Mouse (Mus musculus): ENCODE results near the gene Gm5797. TPM values are rescaled to one million over a fixed set of nuclear protein-coding genes. Genes with fewer than 3 reads are reported as not detected.

Gm5797 gene
- polyA plus RNA-seq (2015; fragmentation: Nextera tagmentation; extraction: Ambion mirVana), result not detected in 2 replicates

DNA sequence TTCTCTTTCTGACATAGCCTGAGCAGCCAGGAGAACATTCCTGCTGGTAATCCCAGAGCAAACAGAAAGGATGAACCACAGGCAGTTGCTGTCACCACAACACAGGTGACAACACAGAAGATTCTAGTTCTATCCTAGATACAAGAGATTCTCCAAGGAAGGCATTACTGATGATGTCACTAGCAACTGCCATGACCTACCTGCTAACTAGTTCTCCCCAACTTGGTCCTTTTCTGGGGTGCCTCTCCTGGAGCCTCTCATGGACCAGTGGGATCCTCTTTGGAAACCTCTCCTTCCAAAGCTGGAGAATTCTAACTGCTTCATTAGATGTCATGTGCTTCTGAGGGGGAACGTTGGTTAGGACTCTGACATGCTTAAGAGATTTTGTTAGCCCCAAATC, at the start of gene Gm5797:
Gm5797 (minus strand) TSS at position 101 of the 400 bp plus-strand sequence.

DNA sequence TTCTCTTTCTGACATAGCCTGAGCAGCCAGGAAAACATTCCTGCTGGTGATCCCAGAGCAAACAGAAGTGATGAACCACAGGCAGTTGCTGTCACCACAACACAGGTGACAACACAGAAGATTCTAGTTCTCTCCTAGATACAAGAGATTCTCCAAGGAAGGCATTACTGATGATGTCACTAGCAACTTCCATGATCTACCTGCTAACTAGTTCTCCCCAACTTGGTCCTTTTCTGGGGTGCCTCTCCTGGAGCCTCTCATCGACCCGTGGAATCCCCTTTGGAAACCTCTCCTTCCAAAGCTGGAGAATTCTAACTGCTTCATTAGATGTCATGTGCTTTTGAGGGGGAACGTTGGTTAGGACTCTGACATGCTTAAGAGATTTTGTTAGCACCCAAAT, 32.8 kb upstream of the Gm5797 start, which contains the start of gene Gm8374:
Gm8374 (minus strand) TSS at position 101 of the 400 bp plus-strand sequence.

DNA sequence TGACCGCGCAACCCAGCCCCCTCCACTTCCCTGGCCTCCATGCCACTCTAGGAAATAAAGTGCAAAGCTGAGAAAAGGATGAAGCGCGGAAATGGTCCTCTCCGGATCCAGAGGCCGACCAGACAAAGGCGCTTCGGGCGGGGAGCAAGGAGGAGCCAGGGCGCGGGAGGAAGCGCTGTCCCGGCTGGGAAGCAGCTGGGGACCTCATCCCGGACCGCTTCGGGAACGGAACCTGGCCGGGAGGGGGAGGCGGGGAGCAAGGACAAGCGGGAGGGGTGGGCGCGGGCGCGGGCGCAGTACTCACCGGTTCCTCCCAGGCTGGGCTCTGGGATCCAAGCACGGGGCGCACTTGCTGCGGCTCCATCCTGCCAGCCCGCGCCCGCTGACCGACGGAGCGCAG, 17.5 kb downstream of the Gm5797 start, which contains the start of gene Gm3739:
Gm3739 (minus strand) TSS at position 389 of the 400 bp plus-strand sequence.

Other genes with a start within 250 kb of the Gm5797 start
- gene Gm3696, start 231.8 kb downstream of the Gm5797 start, polyA plus RNA-seq (2015; fragmentation: Nextera tagmentation; extraction: Ambion mirVana), result 2.5 TPM in 2 replicates
- not detected in 2 replicates for gene Gm6676, start 207.0 kb downstream of the Gm5797 start, polyA plus RNA-seq (2015; fragmentation: Nextera tagmentation; extraction: Ambion mirVana)
- gene Gm3512, start 157.9 kb downstream of the Gm5797 start, polyA plus RNA-seq (2015; fragmentation: Nextera tagmentation; extraction: Ambion mirVana), result 14.9 and 19.4 TPM in 2 replicates
- not detected in 2 replicates for gene Gm16434, start 137.9 kb downstream of the Gm5797 start, polyA plus RNA-seq (2015; fragmentation: Nextera tagmentation; extraction: Ambion mirVana)
- not detected in 2 replicates for gene Gm3727, start 67.7 kb downstream of the Gm5797 start, polyA plus RNA-seq (2015; fragmentation: Nextera tagmentation; extraction: Ambion mirVana)
- 1.2 and 1.7 TPM in 2 replicates for gene Gm3739, start 17.3 kb downstream of the Gm5797 start, polyA plus RNA-seq (2015; fragmentation: Nextera tagmentation; extraction: Ambion mirVana)
- gene Gm8374, start 32.7 kb upstream of the Gm5797 start, polyA plus RNA-seq (2015; fragmentation: Nextera tagmentation; extraction: Ambion mirVana), result not detected in 2 replicates
- gene Gm3755, start 118.5 kb upstream of the Gm5797 start, polyA plus RNA-seq (2015; fragmentation: Nextera tagmentation; extraction: Ambion mirVana), result 0.13 TPM in 1 of 2 replicates, not detected in the other
- 0.24 TPM in 2 replicates for gene Gm3752, start 151.4 kb upstream of the Gm5797 start, polyA plus RNA-seq (2015; fragmentation: Nextera tagmentation; extraction: Ambion mirVana)
- gene Gm3558, start 236.2 kb upstream of the Gm5797 start, polyA plus RNA-seq (2015; fragmentation: Nextera tagmentation; extraction: Ambion mirVana), result 0.43 and 0.48 TPM in 2 replicates

Measured in urinary bladder, postnatal 0 days (tissue).